Mouse (Mus musculus) WW6 (cell line): ENCODE results near the gene Csnk1e.
A peak's percentile ranks its signal among the peaks of the same experiment; 100 is the strongest.

Experiments used
- DNase-seq: peaks from one replicate; pipeline ENCODE4 v3.0.0-alpha.2; 2013; ENCODE audit warnings: low read depth, low spot score

Gene Csnk1e

DNA sequence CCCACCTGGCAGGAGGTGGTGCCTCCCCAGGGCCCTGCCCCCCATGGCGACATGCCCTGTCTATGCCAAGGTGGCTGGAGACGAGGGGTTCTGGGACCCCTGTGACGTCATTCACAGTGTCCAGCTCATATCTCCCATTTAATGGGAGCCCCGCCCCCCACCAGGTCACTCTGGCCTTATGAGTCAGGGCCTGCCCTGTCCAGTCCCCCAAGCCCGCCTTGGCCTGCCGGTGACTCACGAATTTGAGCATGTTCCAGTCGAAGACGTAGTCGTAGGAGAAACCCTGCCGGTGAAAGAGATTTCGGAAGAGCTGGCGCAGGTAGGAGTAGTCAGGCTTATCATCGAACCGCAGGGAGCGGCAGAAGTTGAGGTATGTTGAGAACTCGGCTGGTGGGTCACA lies 30.8 kb downstream of the Csnk1e start:
- no peak for DNase-seq

DNA sequence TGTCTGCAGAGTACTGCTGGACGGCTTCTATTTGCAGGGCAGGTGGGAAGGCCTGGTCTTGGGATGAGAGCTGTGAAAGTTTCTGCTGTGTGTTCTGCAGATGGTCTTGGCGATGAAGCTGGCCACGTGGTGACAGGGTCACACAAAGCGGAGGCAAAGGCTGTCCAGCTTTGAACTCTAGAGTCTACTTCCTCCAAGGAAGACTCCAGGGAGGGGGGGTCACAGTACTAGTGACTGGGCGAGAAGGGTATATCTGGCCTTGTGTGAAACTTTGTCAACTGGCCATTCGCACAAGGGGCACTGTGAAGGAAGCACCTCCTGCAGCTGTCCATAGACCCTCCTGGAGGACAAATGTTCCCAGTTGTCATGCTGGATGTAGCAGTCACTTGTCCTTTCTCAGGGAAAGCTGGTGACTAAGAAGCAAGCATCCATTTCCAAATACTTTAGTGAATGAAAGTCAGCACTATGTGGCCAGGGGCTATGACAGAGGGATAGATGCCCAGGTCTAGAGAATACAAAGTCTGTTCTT lies 32.6 kb downstream of the Csnk1e start:
- DNase-seq: no peak

DNA sequence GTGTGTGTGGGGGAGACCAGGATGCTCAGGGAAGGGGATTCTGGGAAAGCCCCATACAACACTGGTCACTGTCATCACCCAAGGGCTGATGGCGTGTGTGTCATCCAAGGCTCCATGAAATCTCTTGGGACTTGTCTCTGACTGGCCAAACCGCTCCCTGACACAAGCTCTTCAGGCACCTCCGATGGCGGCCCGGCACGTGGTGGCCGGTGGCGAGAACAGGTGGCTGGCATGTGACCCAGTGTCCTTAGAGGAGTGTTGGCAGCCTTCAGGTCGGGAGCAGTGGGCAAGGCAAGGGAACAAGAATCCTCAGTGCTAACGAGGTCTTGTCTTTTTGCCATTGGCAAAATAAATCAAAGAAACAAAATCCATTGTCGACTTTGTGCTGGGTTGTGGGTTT lies 36.7 kb downstream of the Csnk1e start:
- no peak for DNase-seq

DNA sequence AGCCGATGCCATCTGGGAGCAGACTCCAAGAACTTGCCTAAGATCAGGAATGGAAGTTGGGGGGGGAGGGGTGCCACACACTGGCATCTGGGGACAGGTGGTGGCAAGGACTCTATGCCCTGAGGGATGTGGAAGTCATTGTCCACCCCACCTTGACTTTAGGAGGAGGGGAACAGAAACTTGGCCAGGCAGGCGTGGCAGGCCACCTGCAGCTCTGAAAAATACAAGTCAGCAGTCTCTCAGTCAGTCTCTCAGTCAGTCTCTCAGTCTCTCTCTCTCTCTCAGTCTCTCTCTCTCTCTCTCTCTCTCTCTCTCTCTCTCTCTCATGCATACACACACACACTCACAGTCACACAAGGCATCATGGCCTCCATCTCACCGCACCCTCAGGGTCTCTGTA lies 37.1 kb downstream of the Csnk1e start:
- DNase-seq: no peak

DNA sequence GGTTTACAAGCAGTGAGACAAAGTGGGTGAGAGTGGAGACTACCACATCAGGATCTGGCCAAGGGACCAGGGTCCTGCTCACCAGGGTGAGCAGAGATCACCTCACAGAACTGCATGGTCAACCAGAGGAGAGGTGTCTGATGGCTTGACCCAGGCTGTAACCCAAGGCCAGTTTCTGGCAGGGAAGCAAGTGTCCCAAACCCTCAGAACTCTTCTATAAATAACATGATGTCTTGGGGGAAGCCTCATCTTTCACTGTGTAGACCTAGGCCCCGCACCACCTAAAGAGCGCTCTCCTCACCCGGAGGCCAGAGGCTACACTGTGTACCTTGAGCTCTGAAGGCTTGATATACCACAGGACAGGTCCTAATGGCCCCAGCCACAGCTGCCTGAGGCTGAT lies 38.0 kb downstream of the Csnk1e start:
- DNase-seq: no peak

DNA sequence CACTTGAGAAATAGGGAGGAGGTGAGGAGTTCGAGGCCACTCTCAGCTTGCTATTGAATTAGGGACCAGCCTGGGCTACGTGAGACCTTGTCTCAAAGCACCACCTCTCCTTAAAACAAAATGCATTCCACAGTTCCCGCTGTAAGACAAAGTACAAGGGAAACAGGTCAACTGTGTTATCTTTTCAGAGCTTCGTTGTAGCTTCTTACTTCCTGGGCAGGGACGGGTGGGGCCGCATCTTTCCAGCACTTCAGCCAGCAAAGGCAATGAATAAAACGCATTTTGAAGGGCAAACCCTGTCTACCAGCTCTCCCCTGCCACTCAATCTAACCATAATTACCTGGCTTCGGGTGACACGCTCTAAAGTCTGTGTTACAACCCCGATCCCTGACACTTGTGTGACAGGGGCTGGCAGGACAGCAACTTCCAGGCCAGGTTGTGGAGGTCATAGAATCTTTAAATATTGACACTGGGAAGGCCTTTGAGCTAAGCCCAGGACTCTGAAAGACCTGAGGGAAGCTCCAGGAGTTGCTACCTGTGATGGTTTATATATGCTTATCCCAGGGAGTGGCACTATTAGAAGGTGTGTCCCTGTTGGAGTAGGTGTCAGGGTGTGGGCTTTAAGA lies 38.8 kb downstream of the Csnk1e start:
- no peak for DNase-seq

DNA sequence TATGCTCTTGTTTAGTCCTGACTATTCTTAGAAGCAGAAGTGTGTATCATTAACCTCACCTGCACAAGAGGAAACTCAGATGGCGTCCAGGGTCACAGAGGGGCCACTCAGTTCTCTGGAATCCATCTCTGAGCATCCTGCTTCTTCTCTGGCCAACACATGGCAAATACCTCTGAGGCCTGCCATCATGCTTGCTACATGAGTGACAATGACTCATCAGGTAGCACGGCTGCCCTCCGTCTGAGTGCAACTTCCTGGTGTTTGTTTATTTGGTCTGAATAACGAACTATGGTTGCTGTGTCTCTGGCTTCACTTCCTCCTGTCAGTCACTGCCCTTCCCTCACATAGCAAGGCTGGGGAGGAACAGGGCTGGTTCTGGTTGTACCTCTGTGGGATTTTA lies 40.9 kb downstream of the Csnk1e start:
- DNase-seq: no peak

DNA sequence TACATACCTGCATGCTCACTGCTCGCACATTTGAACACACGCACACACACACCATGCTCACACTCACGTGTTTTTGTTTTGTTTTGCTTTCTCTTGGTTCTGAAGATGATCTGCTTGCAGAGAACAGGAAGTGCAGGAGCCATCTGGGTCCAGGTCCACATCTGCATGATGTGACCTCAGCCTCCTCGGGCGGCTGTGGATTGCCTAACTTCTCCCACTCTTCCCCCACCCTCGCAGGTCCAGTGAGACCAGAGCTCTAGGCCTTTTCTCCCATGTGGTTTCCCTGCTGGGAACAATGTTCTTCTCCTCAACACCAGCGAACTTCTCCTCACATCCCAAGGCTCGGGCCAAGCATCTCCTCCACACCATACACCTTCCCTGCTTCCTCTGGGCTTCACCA lies 41.6 kb downstream of the Csnk1e start:
- no peak for DNase-seq

DNA sequence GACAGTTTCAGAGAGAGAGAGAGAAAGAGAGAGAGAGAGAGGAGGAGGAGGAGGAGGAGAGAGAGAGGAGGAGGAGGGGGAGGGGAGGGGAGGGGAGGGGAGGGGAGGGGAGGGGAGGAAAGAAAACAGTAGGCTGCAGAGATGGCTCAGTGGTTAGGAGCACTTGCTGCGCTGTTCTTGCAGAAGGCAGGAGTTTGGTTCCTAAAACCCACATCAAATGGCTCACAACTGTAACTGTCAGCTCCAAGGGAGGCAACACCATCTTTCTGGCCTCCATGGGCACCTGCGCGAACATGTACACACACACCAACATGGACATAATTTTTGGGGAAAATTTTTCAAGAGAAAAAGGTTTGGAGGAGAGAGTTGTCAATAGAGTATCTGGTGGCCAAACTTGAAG lies 42.2 kb downstream of the Csnk1e start:
- DNase-seq: no peak

DNA sequence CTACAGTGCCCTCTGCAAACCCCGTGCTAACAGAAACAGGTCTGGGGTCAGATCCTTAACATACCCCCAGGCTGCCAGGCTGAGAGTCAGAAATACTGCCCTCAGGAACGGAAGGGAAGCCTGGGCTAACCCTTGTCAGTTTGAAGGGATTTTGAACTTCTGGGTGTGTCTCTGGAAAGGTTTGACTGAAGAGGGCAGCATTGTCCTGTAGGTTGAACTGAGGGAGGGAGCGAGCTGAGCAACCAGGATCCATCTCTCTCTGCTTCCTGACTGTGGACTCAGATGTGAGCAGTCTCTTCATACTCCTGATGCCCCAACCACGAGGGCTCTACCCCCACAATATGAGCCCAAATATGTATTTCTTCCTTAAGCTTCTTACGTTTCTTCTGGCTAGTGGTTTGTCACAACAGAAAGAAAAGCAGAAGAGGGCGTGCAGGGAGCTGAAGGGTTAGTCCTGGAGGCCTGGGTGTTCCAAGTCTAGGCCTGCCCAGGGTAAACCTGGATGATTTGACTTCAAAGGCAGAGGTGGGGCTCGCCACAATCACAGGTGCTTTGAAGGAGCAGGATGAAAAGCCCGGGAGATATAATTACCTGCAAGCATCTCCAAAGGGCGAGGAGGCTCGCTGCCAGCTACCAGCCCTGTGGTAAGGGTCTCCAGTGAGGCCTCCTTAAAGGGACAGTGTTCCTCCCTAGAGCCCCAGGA lies 43.9 kb downstream of the Csnk1e start:
- no peak for DNase-seq

DNA sequence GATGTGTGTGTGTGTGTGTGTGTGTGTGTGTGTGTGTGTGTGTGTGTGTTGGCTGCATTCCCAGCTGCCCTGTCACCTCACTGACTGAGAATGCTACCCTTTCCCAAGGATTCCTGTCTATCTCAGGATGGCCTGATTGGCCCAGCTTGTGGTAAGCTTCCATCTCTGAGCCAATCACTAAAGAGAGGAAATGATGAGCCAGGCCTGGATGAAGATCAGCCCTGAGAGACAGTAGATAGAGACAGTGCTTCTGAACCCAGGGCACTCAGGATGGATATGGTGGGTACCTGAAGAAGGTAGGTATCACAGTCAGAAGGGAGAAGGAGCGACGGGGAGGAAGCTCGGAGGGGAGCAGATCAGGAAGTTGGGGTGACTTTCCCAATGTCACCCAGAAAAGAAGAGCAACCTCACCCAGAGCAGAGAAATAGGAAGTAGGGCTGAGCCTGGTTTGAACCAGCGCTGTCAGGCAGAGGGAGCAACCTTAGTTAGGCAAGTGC lies 46.2 kb downstream of the Csnk1e start:
- no peak for DNase-seq

DNA sequence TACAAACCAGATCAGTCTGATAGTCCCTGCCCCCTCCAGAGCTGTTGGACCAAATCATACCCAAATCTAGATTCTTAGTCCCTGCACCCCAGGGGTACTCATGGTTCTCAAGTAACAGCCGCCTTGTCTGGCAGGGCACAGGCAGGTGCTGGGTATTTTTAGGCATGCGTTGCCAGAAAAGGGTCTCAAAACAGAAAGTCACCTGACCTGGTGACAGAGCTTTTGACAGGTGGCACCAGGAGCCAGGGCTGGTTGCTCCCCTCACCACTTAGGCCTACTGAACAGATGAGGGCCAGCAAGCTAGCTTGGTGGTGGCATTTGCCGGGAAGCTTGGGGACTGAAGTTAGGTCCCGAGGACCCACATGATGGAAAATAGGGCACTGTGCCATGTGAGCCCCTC lies 48.8 kb downstream of the Csnk1e start:
- no peak for DNase-seq

DNA sequence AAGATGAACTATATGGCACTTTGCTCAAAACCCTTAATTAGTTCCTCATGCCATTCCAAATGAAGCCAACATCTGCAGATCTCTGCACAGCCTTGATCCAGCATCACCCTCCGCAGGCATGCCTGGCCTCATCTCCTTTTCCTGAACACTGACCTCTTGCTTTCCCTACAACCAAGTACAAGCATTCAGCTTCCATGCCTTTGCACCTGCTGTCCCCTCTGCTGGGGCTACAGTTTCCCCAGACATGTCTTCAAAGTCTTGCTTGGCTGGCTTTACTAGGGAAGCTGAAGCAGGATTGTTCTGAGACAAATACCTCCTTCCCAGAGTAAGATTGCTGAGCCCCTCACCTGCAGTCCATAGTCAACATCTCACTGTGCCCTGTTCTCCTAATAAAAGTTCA lies 51.1 kb downstream of the Csnk1e start:
- DNase-seq: no peak

DNA sequence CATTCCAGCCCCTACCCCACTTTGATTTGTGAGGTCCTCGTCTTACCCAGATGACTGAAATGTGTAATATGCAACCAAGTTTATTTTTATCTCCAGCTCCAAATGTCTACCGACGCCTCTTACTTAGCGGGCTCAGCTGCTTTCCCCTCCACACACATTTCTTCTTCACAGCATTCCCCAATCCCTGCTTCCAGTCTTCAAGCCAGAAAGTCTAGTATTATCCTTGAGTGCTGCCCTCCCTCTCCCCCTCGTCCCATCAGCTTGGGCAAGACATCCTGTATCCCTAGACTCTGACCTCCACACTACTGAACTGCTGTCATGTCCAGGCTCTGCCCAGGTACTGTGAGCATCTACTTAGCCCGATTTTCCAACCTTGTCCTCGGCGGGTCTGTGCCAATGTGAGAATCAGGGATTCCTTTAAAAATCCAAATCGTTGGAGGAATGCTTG lies 51.6 kb downstream of the Csnk1e start:
- DNase-seq: no peak

DNA sequence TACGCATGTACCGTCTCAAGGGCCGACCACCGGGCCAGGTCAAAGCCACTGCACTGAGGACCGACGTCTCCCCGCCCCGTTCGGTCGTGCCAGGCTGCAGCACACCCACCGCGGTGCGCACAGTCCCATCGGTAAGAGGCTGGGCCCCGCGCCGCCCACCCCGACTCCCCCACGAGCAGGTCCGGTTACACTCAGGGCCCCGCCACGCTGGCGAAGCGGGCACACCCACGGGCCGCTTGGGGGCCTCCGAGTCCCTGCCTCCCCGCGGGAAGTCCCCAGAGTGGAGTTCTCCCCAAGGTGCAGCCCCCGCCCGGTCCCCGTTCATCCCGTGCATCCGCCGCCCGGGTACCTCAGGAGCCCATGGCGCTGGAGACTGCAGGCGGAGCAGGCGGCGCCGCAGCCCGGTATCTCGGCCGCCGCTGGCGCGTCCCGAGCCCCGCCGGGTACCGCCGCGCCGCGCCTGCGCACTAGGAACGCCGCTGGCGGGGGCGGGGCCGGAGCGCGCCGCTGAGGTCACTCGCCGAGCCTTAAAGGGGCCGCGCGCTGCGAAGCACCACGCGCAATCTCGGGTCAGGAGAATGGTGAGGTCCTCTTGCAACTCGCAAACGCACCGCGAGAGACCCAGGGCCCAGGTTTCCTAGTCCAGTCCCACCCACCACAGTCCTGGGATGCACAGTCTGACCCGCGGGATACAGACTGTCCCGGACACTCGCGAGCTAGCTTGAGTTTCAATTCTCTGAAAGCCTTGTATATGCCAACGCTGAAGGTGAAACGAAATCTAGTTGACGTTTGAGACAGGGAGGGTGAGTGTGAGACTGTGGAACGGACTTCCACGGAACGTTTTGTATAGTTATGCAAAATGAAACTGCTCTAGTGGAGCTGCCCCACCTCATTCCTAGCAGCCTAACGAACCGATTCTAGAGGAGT lies 52.3 kb downstream of the Csnk1e start, which contains the start of gene Tmem184b:
TSS of gene Tmem184b (minus strand) at position 734 of the 927 bp plus-strand sequence.
- DNase-seq: no peak

DNA sequence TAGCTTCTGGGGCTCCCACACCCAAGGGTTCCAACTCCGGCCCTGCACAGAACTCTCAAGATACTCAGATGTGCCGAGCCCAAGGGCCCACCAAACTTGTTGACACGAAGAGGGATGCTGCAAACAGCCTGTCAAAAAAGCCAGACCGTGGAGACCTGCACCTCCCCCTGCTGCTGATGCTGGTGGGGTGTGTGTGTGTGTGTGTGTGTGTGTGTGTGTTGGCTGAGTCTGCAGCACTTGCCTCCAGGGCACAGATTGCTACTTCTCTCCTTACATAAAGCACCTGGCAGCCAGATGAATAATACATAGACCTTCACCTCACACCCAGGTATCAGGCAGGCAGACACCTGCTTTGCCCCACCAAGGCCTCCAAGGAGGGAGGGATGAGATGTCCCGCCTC lies 53.2 kb downstream of the Csnk1e start:
- DNase-seq: no peak

DNA sequence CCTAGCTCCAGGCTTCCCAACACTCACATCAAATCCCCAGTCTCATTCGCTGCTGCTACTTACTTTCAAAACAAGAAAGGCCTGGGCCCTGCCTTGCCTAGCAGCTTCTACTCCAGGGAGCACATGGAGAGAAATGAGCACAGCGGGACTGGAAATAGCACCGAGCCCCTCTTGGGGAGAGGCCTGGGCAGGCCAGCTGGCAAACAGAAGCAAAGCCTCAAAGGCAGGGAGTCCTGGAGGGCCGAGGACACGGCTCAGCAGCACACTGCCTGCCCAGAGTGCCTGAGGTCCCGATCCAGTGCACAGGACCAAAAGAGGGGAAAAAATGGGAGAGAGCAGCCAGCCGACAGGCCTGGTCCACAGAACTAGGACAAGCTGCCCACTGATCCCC lies 54.4 kb downstream of the Csnk1e start:
- DNase-seq: no peak

DNA sequence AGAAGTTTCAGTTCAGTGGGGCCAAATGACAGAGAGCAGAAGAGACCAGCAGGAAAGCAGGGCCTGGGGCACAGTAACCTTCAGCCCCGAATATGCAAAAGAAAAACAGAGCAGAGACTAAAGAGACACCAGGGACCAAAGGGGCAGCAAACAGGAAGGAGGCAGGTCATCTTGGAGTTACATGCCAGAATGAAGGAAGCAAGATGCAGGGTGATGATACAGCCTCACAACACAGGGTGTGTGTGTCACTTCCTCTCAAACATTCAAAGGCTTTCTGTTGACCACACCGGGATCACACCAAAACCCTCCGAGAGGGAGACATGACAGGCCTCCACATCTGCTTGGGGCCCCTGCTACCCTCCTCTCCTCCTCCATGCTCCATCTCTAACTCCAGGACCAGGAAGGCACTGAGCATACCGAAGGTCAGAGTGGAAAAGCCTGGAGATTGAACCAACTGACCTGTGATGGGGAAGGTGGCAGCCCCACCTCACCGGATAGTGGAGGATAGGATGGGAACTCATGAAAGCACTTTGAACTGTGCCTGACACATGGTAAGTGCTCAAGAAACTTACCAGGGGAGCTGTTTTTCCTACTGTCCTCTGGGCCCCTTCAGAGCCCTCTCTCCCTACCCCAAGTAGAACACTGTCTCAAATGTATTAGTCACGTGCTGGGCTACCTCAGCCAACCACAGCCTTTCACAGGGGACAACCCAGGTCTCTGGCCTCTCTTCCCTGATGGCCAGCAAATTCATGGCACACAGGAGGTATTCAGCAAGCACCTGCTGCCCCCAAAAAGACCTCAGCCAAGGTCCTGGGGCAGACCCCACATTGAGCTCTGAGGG lies 55.0 kb downstream of the Csnk1e start:
- no peak for DNase-seq

DNA sequence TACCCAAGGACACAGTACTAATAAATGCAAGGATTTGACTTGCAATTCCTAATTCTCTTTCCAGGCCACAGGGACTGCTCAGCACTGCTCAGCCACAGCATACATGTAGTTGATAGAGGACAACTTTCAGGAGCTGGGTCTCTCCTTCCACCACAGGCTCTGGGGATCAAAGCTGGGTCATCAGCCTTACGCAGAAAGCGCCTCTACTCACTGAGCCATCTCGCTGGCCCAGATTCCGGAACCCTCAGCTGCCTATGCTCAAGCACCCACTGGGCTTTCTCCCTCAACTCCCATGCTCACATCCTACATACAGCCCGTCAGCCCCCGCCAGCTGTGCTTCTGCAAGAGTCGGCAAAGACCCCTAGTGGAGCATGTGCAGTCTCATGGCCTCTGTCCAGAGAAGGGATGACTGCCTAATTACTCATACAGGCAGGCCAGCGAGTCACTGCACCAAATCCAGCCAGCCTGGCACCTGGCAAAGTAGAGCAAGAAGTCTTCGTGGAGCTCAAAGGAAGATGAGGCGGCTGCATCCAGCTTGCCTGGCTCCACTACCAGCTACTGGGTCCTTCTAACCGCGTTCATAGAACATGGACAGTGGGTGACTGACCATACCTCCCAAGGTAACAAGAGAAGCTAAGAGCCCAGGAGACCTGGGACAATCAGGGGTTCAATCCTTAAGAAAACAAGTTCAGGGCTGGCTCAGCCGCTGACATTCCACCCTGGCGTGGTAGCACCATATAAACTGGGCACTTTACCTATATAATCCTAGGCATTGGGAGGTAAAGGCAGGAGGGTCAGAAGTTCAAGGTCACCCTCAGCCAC lies 55.9 kb downstream of the Csnk1e start:
- DNase-seq: no peak

DNA sequence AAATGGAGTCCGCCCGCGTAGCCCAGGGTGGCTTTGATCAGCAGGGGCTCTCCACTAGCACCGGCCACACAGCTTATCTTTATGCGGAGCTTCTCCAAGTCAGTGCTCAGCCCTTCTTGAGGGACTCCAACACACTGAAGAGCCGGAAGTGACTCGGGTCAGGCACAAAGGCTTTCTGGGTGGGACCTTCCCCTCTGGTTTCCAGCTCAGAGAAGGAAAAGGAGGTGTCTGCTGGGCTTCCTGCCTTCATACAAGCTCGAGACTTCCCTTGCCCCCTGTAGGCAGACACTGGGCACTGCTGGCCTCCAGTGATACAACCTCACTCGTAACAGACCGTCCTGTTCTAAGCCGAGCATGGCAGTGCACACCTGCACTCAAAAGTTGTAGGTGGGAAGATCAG lies 58.6 kb downstream of the Csnk1e start:
- peak; percentile 57 for DNase-seq
